Mouse (Mus musculus) spleen, adult 12 weeks (tissue): ENCODE measurements at regions not wholly inside any gene's neighbourhood (a gene's known extent, or its start where the extent isn't known, plus 50 kb on each side); places are given as distances from the start of the nearest gene placed in this dataset.
A peak's percentile ranks its signal among the peaks of the same experiment; 100 is the strongest.
"Not testable (repeated sequence)": the region's sequence is repeated elsewhere in the genome, so short reads cannot be mapped to it uniquely, and the experiment has no call there.

Experiments used
- DNase-seq: peaks from one replicate; pipeline ENCODE4 v3.0.0; 2022; ENCODE audit warnings: low spot score

- no peak for DNase-seq
These were observed 84.1 kb upstream of the Trim2 start for GRCm38 (mm10) chr3:84390769-84391168.

DNA sequence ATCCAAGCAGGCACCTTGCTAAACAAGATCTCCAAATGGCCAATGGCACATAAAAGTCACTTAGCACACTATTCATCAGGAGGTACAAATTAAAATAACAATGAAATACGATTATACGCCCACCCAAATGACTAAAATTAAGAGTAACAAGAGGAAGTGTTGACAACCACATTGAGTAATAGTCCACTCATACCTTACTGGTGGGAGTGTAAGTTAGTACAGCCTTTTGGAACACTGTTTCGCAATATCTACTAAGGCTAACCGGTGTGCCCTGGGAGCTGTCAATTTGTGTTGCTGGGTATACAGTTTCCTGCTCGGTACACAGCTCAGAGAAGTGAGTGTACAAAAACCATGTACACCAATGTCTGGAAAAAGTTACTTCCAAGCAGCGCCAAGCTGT lies 81.8 kb upstream of the Trim2 start:
- DNase-seq: no peak

GRCm38 (mm10) chr3:84385656-84386055 lies 79.0 kb upstream of the Trim2 start:
- DNase-seq: no peak

DNA sequence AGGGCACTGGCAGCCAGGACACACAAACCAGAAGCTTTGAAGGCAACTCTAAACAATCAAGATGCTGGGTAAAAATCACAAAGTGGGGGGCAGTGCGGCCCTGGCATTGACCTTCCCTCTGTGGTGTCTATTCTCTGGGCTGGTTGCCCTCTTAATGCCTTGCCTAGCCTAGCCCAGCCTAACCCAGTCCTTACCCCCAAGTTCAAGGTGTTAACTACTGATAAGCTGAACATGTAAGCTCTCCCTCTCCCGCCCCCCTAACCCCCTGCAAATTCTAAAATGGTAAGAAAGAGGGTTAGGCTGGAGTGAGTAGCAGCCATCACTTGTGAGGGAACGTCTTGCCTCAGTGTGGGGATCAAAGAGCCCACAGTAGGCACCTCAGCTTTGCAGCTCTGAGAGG lies 76.9 kb upstream of the Trim2 start:
- peak; percentile 8 for DNase-seq

- DNase-seq: not testable (repeated sequence)
These were observed 76.4 kb upstream of the Trim2 start for GRCm38 (mm10) chr3:84383038-84383437.

DNA sequence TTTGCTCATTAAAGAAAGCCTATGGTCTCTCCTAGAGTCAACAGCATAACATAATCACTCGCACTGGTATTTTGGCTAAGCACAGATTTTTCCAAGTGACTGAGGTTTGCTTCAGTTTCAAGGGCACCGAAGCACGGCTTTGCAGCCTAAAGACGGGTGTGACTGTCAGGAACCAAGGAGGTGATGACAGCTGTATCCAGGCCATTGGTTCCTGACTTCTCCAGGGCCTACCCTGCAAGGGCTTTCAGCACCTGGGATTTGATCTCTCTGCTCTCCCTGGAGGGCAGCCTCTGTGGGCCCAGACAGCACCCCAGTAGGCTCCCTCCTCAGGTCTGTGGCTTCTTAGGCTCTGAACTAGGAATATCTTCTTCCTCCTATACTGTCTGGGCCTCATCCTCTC lies 75.3 kb upstream of the Trim2 start:
- no peak for DNase-seq

DNA sequence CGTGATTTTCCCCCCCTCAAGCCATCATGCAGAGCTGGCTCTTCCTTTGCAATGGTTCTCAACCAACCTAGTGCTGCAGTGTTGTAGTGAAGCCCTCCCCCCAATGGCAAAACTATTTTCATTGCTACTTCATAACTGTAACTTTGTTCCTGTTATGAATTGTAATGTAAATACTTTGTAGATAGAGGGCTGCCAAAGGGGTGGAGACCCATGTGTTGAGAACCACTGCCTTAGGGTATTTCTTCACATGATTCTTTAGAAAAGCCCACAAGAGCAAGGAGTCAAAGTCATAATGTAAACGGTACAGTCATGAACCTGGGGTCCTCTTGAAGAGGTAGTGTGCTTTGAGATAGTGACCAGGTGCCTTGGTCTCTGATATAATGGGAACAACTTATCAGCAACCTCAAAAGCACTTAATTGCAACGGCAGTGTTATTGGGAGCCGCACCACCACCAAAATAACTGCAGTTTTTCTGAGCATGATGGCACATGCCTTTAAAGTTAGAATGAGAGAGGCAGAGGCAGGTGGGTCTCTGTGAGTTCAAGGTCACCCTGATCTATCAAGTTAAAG lies 72.4 kb upstream of the Trim2 start:
- no peak for DNase-seq

DNA sequence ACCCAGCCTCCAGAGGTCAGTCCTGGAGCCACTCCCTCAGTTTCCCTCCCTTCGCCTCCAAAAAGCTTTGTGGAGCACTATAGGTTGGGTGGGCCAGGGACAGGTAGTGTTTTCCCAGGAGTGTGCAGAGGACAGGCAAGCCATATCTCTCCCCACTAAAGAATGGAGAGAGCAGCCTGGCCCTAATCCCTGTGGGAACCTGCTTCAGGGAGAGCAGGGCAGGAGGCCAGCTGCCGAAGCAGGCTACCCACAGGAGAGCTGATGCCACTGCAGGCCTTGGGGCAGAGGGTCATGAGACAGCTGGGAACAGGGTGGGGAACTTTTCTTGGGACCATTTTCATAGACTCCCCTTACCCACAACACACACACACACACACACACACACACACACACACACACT lies 69.8 kb upstream of the Trim2 start:
- no peak for DNase-seq

- DNase-seq: no peak
These were observed 69.2 kb upstream of the Trim2 start for GRCm38 (mm10) chr3:84375832-84376231.

- DNase-seq: no peak
These were observed 65.2 kb upstream of the Trim2 start for GRCm38 (mm10) chr3:84371842-84372241.

GRCm38 (mm10) chr3:84367145-84367740 lies 60.6 kb upstream of the Trim2 start:
- DNase-seq: no peak

DNA sequence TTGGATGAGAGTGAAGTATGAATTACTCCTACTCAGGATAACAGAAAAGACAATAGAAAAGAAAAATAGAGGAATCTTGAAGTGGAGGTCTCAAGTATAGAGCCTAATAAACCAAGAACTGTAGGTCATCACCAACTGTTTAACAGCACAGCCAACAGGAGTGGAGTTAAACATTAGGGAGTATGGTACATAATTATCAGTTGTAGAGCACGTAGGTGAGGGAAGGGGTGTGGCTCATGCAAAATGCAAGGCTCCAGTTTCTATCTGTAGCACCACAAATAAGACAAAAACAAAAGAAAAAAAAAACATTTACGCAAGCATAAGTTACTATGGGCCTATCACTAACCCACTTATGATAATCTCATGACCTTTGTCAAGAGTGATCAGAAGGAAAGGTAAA lies 52.0 kb upstream of the Trim2 start:
- no peak for DNase-seq

GRCm38 (mm10) chr3:84356690-84357014 lies 50.0 kb upstream of the Trim2 start:
- DNase-seq: no peak
